Mouse (Mus musculus): ENCODE measurements around the gene Fgfr1op. TPM values are rescaled to one million over a fixed set of nuclear protein-coding genes. Genes with fewer than 3 reads are reported as not detected.
"Not testable (repeated sequence)": the region's sequence is repeated elsewhere in the genome, so short reads cannot be mapped to it uniquely, and the experiment has no call there.

The Fgfr1op gene
- total RNA-seq, 2 experiments from 2014 or later = 13.1 to 18.3 TPM

GRCm38 (mm10) chr17:8167436-8167835 is 2.1 kb downstream of the Fgfr1op start:
- DNase-seq = not testable (repeated sequence)

GRCm38 (mm10) chr17:8170331-8170730 is 5.0 kb downstream of the Fgfr1op start:
- no peak for DNase-seq

- no peak for DNase-seq
Observed at GRCm38 (mm10) chr17:8171081-8171480, 5.8 kb downstream of the Fgfr1op start.

DNA sequence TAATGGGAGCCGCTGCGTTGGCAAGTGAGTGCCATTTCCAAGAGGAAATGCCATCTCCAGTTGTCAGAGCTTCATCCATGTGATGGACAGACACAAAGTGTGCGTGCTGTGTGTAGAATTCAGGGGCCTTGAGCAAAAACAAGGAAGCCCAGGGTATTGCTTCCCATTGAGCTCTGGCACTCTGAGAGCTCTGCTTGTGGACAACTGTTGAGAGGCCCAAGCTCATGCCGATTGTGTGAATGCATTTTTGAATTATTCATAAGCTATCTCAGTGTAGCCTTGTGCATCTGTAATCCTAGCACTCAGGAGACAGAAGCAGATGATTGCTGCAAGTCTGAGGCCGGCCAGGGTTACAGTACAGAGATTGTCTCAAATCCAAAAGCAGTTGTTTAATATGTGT is 11.8 kb downstream of the Fgfr1op start:
- no peak for DNase-seq

DNA sequence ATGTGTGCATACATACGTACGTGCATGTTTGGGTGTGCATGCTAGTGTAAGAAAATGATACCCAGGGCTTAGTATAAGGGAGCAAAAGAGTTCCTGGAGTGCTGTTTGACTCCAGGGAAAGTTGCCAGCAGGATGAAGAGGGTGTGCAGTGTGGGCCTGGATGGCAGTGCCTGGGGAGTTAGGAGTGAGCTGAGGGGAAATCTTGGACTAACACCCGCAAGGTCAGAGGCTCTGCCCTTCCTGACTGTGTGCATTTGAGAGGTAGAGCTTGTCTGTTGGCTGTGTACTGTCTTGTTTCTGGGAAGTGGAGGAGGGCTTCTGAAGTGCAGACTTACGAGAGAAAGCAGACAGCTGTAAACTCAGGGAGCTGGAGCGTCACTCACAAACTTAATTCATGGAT is 18.5 kb downstream of the Fgfr1op start:
- DNase-seq = no peak

DNA sequence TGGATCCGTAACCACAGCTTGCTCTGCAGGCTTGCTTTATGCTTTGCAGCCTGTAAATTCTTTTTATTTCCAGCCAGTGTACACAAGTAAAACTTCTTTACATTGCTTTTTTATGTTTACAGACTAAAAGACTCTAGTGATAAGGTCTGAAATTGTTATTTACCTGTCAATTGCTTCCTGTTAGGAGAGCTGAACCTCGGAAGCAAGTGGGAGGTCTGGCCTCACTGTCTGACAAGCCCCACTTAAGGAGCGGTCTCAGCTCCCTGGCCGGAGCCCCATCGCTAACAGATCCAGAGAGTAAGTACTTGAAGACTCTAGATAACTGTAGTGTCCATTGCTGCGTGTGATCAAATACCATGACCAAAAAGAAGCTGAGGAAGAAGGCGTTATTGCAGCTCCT is 18.9 kb downstream of the Fgfr1op start:
- DNase-seq = no peak

GRCm38 (mm10) chr17:8193678-8194077 is 28.4 kb downstream of the Fgfr1op start:
- no peak for DNase-seq

DNA sequence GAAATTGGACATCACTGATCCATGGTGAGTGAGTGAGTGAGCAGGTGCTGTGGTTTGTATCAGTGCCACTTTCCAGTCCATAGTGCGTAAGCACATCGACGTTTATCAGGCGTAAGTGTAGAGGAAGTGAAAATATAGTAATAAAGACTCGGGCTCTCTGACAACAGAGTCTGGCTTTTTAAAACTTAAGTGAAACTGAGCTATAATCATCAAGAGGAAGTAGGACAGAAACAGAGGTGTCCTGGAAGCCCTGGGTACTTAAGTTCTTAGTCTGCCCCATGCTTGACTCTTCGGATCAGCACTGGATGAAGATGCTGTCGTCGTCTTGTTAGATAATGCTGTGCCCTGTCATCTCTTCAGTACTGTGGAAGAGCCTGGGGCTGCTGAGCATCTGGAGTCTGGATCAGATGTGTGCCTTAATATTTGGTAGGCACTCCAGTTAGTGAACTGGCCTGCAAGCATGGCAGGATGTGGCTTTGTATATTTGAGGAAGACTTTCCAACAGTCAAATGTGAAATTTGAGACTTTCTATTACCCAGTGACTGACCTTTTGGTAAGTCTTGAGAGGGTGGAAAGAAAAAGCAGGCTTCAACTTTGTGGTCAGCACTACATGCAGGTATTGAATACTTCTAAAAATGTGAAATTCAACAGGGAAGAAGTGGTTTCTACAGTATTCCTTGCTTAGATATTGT is 30.5 kb downstream of the Fgfr1op start:
- DNase-seq = no peak

GRCm38 (mm10) chr17:8197652-8198051 is 32.4 kb downstream of the Fgfr1op start:
- DNase-seq = no peak

GRCm38 (mm10) chr17:8199067-8199935 is 34.0 kb downstream of the Fgfr1op start:
- no peak for DNase-seq

DNA sequence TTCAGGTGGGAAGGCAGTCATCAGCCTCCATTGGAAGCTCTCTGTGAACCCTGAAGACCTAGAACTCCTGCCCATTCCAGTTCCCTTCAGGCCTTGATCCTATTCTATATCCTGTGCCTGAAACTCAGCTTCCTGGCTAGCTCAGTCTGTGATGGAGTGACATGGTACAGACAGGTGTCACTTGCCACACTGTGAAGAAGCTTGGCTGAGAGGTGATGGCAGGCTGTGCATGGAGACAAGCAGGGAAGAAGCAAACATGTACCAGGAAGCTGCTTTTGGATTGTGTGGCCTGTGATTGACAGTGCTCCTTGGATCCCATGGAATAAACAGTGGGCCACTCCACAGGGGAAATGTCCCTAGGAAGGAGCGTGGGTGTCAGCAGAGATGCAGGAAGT is 34.6 kb downstream of the Fgfr1op start:
- DNase-seq = no peak

DNA sequence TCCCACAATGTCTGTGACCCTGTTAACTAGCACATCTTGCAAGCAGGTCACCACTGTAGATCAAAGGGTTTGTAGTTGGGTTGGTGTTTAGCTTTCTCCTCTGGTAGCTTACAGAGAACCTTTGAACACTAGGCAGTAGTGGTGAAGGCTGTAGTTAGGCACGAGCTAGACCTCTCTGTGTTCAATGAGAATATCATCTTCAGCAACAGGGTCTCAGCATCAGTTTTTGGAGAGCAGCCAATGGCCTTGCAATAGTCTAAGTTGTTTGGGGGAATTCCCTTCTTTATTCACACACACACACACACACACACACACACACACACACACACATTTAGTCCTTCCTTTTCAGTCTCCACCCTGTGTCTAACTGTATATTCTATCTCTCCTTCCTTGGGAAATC is 38.2 kb downstream of the Fgfr1op start:
- DNase-seq = no peak

- DNase-seq = not testable (repeated sequence)
Observed at GRCm38 (mm10) chr17:8205221-8205631, 39.9 kb downstream of the Fgfr1op start.

GRCm38 (mm10) chr17:8206691-8207090 is 41.4 kb downstream of the Fgfr1op start:
- DNase-seq = no peak

GRCm38 (mm10) chr17:8209696-8210095 is 44.4 kb downstream of the Fgfr1op start:
- peak; percentile 1 for DNase-seq

GRCm38 (mm10) chr17:8210170-8210569 is 44.9 kb downstream of the Fgfr1op start:
- no peak for DNase-seq

- DNase-seq = no peak
Observed at GRCm38 (mm10) chr17:8210675-8211074, 45.4 kb downstream of the Fgfr1op start.

DNA sequence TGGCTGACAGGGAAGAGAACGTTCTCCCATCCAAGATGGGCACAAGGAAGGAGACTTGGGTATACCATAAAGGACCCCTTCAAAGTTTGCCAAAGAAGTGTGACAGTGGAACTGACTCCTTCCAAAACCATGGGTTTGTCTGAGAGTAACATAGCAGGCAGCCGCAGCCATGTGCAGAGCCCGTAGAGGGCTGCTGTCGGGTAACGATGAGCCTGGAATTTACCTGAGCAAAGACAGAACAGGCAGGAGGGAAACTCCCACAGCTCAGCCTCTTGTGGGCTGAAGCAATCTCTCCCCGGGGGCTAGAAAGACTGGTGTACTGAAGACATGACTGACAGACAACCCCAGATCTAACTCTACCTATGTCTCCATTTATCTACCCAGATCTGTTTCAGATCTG is 46.1 kb downstream of the Fgfr1op start:
- no peak for DNase-seq

DNA sequence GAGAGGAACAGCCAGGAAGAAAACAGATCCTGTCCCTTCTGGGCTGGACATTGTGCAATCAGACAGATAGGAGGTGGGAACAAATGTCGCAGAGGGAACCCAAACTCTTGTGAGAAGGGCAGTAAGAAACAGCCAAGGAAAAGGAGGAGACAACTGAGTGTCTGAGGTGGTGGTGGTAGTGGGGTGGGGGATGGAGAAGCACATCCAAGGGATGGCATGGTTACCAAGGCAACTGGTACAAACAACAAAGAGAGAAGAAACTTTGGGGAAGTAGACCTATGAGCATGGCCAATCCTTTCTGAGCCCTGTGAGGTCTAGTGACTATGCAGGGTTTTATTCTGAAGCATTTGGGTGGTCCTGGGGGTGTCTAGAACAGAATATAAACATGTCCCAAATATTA is 49.1 kb downstream of the Fgfr1op start:
- DNase-seq = no peak

- DNase-seq = no peak
Observed at GRCm38 (mm10) chr17:8215016-8215745, 49.9 kb downstream of the Fgfr1op start.

- no peak for DNase-seq
Observed at GRCm38 (mm10) chr17:8223225-8223624, 57.9 kb downstream of the Fgfr1op start.

DNA sequence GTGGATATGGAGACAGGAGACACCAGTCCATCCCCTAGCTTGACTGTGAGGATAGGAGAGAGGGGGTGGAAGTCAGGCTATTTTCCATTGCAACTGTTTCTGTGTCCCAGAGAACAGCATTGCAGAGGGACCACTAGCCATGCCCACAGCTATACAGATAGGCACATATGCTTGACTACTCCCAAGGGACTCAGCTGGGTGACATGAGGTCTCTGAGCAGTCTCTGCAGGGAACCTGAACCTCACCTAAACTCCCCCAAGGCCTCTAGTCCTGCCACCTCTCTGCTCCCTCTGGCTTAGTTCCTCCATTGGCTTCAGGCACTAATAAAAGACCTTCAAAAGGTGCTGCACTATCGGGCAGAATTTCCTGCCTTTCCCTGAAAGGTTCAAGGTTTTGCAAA is 58.8 kb downstream of the Fgfr1op start:
- DNase-seq = no peak

DNA sequence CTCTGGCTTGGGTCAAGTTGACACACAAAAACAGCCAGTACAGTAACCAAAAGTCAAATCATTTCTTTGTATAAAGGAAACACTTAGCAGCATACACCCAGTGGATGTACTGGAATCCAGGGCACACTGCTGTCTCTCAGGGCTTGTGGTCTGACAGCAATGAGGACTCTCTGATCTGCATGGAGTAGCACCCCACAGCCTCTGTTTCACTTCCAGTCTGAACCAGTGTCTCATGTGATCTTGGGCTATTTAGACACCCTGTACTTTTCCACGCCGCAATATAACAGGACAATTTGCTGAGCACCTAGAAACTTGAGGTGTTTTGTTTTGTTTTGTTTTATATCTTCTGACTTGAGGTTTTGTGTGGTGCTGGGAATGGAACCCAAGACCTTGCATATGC is 59.9 kb downstream of the Fgfr1op start:
- no peak for DNase-seq
